Mouse (Mus musculus): ENCODE measurements around the gene F2. TPM values are rescaled to one million over a fixed set of nuclear protein-coding genes. Genes with fewer than 3 reads are reported as not detected.
"Not testable (repeated sequence)": the region's sequence is repeated elsewhere in the genome, so short reads cannot be mapped to it uniquely, and the experiment has no call there.

Gene F2
- total RNA-seq, 2 experiments from 2014 or later = 0.14 to 0.19 TPM

DNA sequence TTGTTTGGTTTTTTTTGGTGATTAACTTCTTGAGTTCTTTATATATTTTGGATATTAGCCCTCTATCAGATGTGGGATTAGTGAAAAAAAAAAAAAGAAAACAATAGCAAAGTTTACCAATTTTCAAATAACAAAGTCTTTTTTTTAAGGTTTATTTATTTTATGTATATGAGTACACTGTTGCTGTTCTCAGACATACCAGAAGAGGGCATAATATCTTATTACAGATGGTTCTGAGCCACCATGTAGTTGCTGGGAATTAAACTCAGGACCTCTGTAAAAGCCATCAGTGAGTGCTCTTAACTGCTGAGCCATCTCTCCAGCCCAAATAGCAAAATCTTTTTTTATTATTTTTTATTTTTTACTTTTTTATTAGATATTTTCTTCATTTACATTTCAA lies 26.8 kb downstream of the F2 start:
- not testable (repeated sequence) for DNase-seq (ENCODE audit: extremely low spot score in 1 of 2, low spot score in 2 of 2)

DNA sequence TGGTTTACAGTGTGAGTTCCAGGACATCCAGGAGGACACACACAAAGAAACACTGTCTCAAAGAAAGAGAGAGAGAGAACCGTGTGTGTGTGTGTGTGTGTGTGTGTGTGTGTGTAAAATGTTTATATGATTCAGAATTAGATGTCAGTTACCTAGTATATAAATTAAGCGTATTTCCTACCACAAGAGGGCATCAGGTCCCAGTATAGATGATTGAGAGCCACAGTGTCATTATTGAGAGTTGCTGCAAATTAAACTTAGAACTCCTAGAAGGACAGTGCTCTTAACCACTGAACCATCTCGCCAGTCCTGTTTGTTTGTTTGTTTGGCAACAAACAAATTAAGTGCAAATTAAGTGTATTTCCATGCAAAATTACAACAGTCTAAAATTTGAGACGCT lies 33.8 kb downstream of the F2 start:
- intact Hi-C loops (cut with DNase I) = no loop called here
- no peak for DNase-seq (ENCODE audit: extremely low spot score in 1 of 2, low spot score in 2 of 2)

More for the DNA sequence above, 26.8 kb downstream of the F2 start:
- intact Hi-C loops (cut with DNase I) = not testable (repeated sequence)

DNA sequence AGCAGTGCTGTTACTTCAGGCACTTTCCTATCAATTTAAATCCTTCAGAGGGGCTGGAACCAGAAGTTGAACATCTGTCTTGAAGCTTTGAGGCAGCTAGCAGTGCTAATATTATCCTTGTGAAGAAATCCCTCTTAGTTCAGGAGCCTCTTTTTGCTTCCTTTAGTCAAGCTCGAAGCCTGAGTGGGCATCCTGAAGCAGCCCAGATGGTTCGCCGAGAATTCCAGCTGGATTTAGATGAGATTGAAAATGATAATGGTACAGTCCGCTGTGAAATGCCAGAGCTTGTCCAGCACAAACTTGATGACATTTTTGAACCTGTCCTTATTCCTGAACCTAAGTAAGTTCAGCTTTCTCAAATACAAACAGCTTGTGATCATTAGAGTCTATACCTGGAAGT lies 35.7 kb downstream of the F2 start:
- intact Hi-C loops (cut with DNase I) = no loop called here

DNA sequence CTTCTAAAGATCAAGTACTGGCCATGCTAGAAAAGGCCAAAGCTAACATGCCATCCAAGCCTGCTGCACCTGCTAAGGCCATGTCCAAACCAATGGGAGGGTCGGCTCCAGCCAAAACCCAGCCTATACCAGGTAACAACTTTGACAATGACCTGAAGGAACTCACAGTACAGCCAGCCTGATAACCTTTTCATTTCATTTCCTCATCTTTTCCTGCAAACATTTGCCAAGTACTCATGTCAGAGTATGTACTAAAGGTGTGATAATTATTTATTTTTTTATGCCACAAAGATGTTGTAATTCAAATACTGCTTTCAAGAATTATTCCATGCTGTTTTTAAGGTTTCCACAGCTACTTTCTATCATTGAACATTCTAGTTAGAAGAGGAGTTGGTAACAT lies 50.0 kb downstream of the F2 start:
- intact Hi-C loops (cut with DNase I) = no loop called here
- no peak for DNase-seq (ENCODE audit: extremely low spot score in 1 of 2, low spot score in 2 of 2)

More for the DNA sequence above, 35.7 kb downstream of the F2 start:
- peak in 1 of 2 experiments; percentile 7 for DNase-seq (ENCODE audit: extremely low spot score in 1 of 2, low spot score in 2 of 2)

DNA sequence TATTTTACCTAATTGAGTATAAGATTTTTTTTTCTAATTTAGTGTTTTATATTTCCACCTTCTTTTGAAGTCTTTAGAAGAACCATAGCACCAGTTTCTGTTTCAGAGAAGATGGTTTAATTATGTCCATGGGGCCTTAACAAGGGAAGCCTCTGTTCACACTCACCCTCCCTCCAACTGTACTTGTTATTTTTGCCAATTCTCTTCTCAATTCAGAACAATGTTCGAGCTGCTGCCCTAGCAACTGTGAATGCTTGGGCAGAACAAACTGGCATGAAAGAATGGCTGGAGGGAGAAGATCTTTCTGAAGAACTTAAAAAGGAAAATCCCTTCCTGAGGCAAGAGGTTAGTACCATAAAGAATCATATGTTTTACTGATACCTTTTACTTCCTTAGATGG lies 55.3 kb downstream of the F2 start:
- peak in 1 of 2 experiments; percentile 45 for DNase-seq (ENCODE audit: extremely low spot score in 1 of 2, low spot score in 2 of 2)
- intact Hi-C loops (cut with DNase I) = no loop called here

Other genes starting within 250 kb of the F2 start
- gene 1110051M20Rik, start 191.7 kb downstream of the F2 start, total RNA-seq (2021) = 100 to 1,000 TPM in 1 of 2 experiments, 10 to 100 TPM in 1; 99.7 to 106 TPM
- gene Lrp4, start 178.9 kb downstream of the F2 start, total RNA-seq (2021) = 10 to 100 TPM; 26.3 to 26.4 TPM
- gene Ckap5, start 109.7 kb downstream of the F2 start, total RNA-seq (2021) = 100 to 1,000 TPM; 130 to 145 TPM
- 10 to 100 TPM; 16.7 to 17.6 TPM for gene Zfp408, start 13.4 kb upstream of the F2 start, total RNA-seq (2021)
- gene Arhgap1, start 13.4 kb upstream of the F2 start, total RNA-seq (2021) = 10 to 100 TPM; 80.2 to 81.5 TPM
- 10 to 100 TPM; 55.8 to 59.3 TPM for gene Atg13, start 74.2 kb upstream of the F2 start, total RNA-seq (2021)
- gene Harbi1, start 74.4 kb upstream of the F2 start, total RNA-seq (2021) = 1 to 10 TPM; 8.1 to 8.7 TPM
- gene Ambra1, start 93.7 kb upstream of the F2 start, total RNA-seq (2021) = 10 to 100 TPM; 54.9 to 56.1 TPM

Measured in left cerebral cortex, postnatal 10 days (tissue).